ENCODE assay signal across 11 mouse cellular contexts in genomic region chr5:34539121-34539520, GRCm38 (mm10).
"Had no signal": no experiment of that assay in that cellular context is flagged by ENCODE, and none has a peak within 500 bp of the region (broad histone marks: within the 10 kb centered on the region; RNA-seq: fewer than 3 reads in every experiment).

No protein-coding gene starts in this region.

- H3K4me3 ChIP-seq: limb, embryonic 12.5 days; limb, embryonic 15.5 days; midbrain, embryonic 10.5 days; midbrain, embryonic 13.5 days; myocyte had no signal

- H3K36me3 ChIP-seq: limb, embryonic 12.5 days; limb, embryonic 15.5 days; midbrain, embryonic 10.5 days; midbrain, embryonic 13.5 days had no signal

- DNase-seq: kidney, adult 18-20 months; kidney, adult 9 months; kidney, postnatal 14 days; liver, postnatal 0 days had no signal

- H3K27ac ChIP-seq: limb, embryonic 12.5 days; limb, embryonic 15.5 days; liver, embryonic 14.5 days; midbrain, embryonic 13.5 days had no signal

- ATAC-seq: liver, postnatal 0 days; midbrain, embryonic 13.5 days; midbrain, embryonic 16.5 days had no signal
